Mouse (Mus musculus): ENCODE measurements at regions not wholly inside any gene's neighbourhood (a gene's known extent, or its start where the extent isn't known, plus 50 kb on each side); places are given as distances from the start of the nearest gene placed in this dataset.

GRCm38 (mm10) chr17:14497086-14497485 is 196.9 kb downstream of the Thbs2 start:
- DNase-seq (ENCODE audit: low spot score in 2 of 2): no peak

GRCm38 (mm10) chr17:14493751-14494320 is 200.2 kb downstream of the Thbs2 start:
- no peak for DNase-seq (ENCODE audit: low spot score in 2 of 2)

GRCm38 (mm10) chr17:14492936-14493335 is 201.1 kb downstream of the Thbs2 start:
- no peak for DNase-seq (ENCODE audit: low spot score in 2 of 2)

- DNase-seq (ENCODE audit: low spot score in 2 of 2): no peak
Observed at GRCm38 (mm10) chr17:14481746-14482145, 202.4 kb downstream of the Smoc2 start.

- DNase-seq (ENCODE audit: low spot score in 2 of 2): peak in 1 of 2 experiments; percentile 52
Observed at GRCm38 (mm10) chr17:14478938-14479505, 199.7 kb downstream of the Smoc2 start.

- no peak for DNase-seq (ENCODE audit: low spot score in 2 of 2)
Observed at GRCm38 (mm10) chr17:14476707-14477106, 197.4 kb downstream of the Smoc2 start.

GRCm38 (mm10) chr17:14475778-14476647 is 196.7 kb downstream of the Smoc2 start:
- DNase-seq (ENCODE audit: low spot score in 2 of 2): no peak

GRCm38 (mm10) chr17:14475277-14475676 is 196.0 kb downstream of the Smoc2 start:
- no peak for DNase-seq (ENCODE audit: low spot score in 2 of 2)

- DNase-seq (ENCODE audit: low spot score in 2 of 2): no peak
Observed at GRCm38 (mm10) chr17:14468754-14469488, 189.6 kb downstream of the Smoc2 start.

GRCm38 (mm10) chr17:14455251-14455743 is 176.0 kb downstream of the Smoc2 start:
- no peak for DNase-seq (ENCODE audit: low spot score in 2 of 2)

Data from right cerebral cortex, postnatal 10 days (tissue).